Mouse (Mus musculus) CD4-positive naive resting alpha-beta T cell, adult 57 days (primary cell): ENCODE measurements around the gene Rps18. TPM values are rescaled to one million over a fixed set of nuclear protein-coding genes. Genes with fewer than 3 reads are reported as not detected.

Experiments used
- total RNA-seq: library from RNA; stranded (reverse); gene quantifications from one replicate; pipeline ENCODE4 v1.2.4, GENCODE M21; 2023

Rps18 gene
- 2,022 TPM for total RNA-seq

GRCm38 (mm10) chr17:33955555-33956214 is at the start of gene Rps18, which contains the start of gene Vps52:
Gene Rps18, minus strand, starts transcription at chr17:33956001.
Gene Vps52, plus strand, starts transcription at chr17:33955812.

GRCm38 (mm10) chr17:34000150-34000537 is 44.3 kb upstream of the Rps18 start, which contains the start of gene H2-K1:
Gene H2-K1, minus strand, starts transcription at chr17:34000347.

GRCm38 (mm10) chr17:33951021-33951946 is 4.5 kb downstream of the Rps18 start, which contains the start of gene B3galt4:
Gene B3galt4, minus strand, starts transcription at chr17:33951488.

GRCm38 (mm10) chr17:33940206-33940805 is 15.5 kb downstream of the Rps18 start, which contains the start of the genes Pfdn6 and Wdr46:
Gene Pfdn6, minus strand, starts transcription at chr17:33940343.
Gene Wdr46, plus strand, starts transcription at chr17:33940660.

GRCm38 (mm10) chr17:33929371-33930279 is 26.2 kb downstream of the Rps18 start, which contains the start of gene Rgl2:
Gene Rgl2, plus strand, starts transcription at chr17:33929543.

GRCm38 (mm10) chr17:33915671-33916250 is 40.0 kb downstream of the Rps18 start, which contains the start of the genes Tapbp and Zbtb22:
Gene Tapbp, plus strand, starts transcription at chr17:33915899.
Gene Zbtb22, plus strand, starts transcription at chr17:33915904.

GRCm38 (mm10) chr17:33909077-33909868 is 46.5 kb downstream of the Rps18 start, which contains the start of gene Daxx:
Gene Daxx, plus strand, starts transcription at chr17:33909414.

GRCm38 (mm10) chr17:33904835-33905234 is 51.0 kb downstream of the Rps18 start, which contains the start of gene Platr17:
Gene Platr17, plus strand, starts transcription at chr17:33905135.

Other genes with a start within 250 kb of the Rps18 start
- gene March2, start 237.3 kb downstream of the Rps18 start, total RNA-seq: 59.5 TPM
- gene Rab11b, start 195.5 kb downstream of the Rps18 start, total RNA-seq: 213 TPM
- gene Angptl4, start 174.2 kb downstream of the Rps18 start, total RNA-seq: 1.1 TPM
- gene Kank3, start 145.5 kb downstream of the Rps18 start, total RNA-seq: 1.9 TPM
- gene Rps28, start 131.4 kb downstream of the Rps18 start, total RNA-seq: 5,043 TPM
- 121 TPM for gene Ndufa7, start 131.4 kb downstream of the Rps18 start, total RNA-seq
- 8.2 TPM for gene Cd320, start 112.9 kb downstream of the Rps18 start, total RNA-seq
- gene Gm7029, start 82.2 kb downstream of the Rps18 start, total RNA-seq: not detected
- 11.2 TPM for gene Kifc1, start 65.3 kb downstream of the Rps18 start, total RNA-seq
- 2.3 TPM for gene Platr17, start 50.9 kb downstream of the Rps18 start, total RNA-seq
- 68.7 TPM for gene Daxx, start 46.6 kb downstream of the Rps18 start, total RNA-seq
- gene Tapbp, start 40.1 kb downstream of the Rps18 start, total RNA-seq: 309 TPM
- 29.6 TPM for gene Zbtb22, start 40.1 kb downstream of the Rps18 start, total RNA-seq
- 187 TPM for gene Rgl2, start 26.5 kb downstream of the Rps18 start, total RNA-seq
- 61.6 TPM for gene Pfdn6, start 15.7 kb downstream of the Rps18 start, total RNA-seq
- gene Wdr46, start 15.3 kb downstream of the Rps18 start, total RNA-seq: 60.7 TPM
- 14.8 TPM for gene B3galt4, start 4.5 kb downstream of the Rps18 start, total RNA-seq
- 55.2 TPM for gene Vps52, start 189 bp downstream of the Rps18 start, total RNA-seq
- 4,746 TPM for gene H2-K1, start 44.3 kb upstream of the Rps18 start, total RNA-seq
- 26.4 TPM for gene Ring1, start 68.7 kb upstream of the Rps18 start, total RNA-seq
- gene H2-Ke6, start 72.1 kb upstream of the Rps18 start, total RNA-seq: 130 TPM
- gene Slc39a7, start 75.7 kb upstream of the Rps18 start, total RNA-seq: 107 TPM
- gene Rxrb, start 75.8 kb upstream of the Rps18 start, total RNA-seq: 109 TPM
- gene Col11a2, start 83.4 kb upstream of the Rps18 start, total RNA-seq: 40.9 TPM
- 8.9 TPM for gene H2-Oa, start 136.3 kb upstream of the Rps18 start, total RNA-seq
- gene H2-DMa, start 163.5 kb upstream of the Rps18 start, total RNA-seq: 41.5 TPM
- 400 TPM for gene Brd2, start 166.6 kb upstream of the Rps18 start, total RNA-seq
- gene H2-DMb2, start 187.3 kb upstream of the Rps18 start, total RNA-seq: 40.5 TPM
- 26.0 TPM for gene H2-DMb1, start 197.1 kb upstream of the Rps18 start, total RNA-seq
- 163 TPM for gene Tap1, start 231.6 kb upstream of the Rps18 start, total RNA-seq
- 144 TPM for gene Psmb9, start 231.8 kb upstream of the Rps18 start, total RNA-seq
- gene Psmb8, start 241.7 kb upstream of the Rps18 start, total RNA-seq: 220 TPM
- 147 TPM for gene Tap2, start 247.5 kb upstream of the Rps18 start, total RNA-seq